Mouse (Mus musculus): ENCODE measurements around the gene Olfr543. TPM values are rescaled to one million over a fixed set of nuclear protein-coding genes. Genes with fewer than 3 reads are reported as not detected.

Olfr543 gene
- total RNA-seq, 2 experiments from 2014 or later: not detected

DNA sequence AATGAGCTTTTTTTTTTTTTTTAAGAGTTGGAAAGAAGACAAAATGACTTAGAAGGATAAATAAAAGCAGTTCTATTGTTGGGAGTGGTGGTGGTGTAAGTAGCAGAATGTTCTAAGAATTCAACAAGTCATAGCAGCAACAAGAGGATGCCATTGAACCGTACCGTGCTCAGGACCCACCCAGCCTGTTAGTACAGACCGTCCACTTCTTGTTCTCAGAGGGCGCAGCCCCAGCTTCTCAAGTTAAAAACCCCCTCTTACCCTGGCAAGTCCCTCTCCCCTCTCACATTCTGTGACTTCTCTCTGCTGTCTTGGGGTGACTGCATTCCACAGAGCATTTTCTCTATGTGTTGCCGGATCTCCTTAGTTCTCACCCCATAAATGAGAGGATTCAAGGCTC lies 4.9 kb downstream of the Olfr543 start:
- DNase-seq: no peak

- DNase-seq: no peak
Measured at GRCm38 (mm10) chr7:102472675-102473074, 8.8 kb downstream of the Olfr543 start.

GRCm38 (mm10) chr7:102467566-102467965 lies 13.9 kb downstream of the Olfr543 start:
- DNase-seq: no peak

- no peak for DNase-seq
Measured at GRCm38 (mm10) chr7:102458618-102459380, 22.7 kb downstream of the Olfr543 start.

- no peak for DNase-seq
Measured at GRCm38 (mm10) chr7:102446438-102446837, 35.0 kb downstream of the Olfr543 start.

- no peak for DNase-seq
Measured at GRCm38 (mm10) chr7:102444301-102444700, 37.2 kb downstream of the Olfr543 start.

- DNase-seq: no peak
Measured at GRCm38 (mm10) chr7:102442432-102442831, 39.0 kb downstream of the Olfr543 start.

DNA sequence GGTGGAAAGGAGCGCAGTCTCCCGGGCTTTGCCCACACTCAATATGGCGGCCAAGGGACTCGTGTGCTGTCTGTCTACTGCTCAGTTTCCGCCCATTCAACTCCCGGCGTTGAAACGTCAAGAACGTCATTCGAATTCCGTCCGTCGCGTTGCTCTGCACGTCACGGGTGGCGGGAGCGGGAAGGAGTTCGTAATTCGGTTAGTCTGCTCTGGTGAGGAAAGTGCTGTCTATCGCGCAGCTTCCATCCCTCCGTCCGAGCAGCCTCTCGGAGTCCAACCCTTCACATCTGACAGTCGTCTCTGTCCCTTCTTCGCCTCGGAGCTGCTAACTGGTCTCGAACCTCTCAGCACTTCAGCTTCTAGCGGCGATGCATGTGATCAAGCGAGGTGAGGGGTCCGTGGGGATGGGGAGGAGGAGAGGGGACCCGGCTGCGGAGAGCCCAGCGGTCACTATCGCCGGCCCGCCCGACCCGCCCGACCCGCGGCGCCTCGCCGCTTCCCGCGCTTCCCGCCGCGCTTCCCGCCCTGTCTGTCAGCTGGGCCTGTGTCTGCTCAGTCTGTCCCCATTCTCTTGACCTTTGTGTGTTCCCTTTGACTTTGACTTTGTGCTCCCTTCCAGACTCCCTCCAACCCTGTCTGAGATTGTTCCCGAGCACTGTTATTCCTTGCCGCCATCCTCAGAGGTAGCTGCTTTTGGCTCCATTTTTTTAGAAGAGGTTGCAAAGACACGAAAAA lies 39.7 kb downstream of the Olfr543 start, which contains the start of gene Rrm1:
Gene Rrm1 (plus strand): TSS at position 39 of the 735 bp plus-strand sequence.
- DNase-seq: peak; percentile 93

DNA sequence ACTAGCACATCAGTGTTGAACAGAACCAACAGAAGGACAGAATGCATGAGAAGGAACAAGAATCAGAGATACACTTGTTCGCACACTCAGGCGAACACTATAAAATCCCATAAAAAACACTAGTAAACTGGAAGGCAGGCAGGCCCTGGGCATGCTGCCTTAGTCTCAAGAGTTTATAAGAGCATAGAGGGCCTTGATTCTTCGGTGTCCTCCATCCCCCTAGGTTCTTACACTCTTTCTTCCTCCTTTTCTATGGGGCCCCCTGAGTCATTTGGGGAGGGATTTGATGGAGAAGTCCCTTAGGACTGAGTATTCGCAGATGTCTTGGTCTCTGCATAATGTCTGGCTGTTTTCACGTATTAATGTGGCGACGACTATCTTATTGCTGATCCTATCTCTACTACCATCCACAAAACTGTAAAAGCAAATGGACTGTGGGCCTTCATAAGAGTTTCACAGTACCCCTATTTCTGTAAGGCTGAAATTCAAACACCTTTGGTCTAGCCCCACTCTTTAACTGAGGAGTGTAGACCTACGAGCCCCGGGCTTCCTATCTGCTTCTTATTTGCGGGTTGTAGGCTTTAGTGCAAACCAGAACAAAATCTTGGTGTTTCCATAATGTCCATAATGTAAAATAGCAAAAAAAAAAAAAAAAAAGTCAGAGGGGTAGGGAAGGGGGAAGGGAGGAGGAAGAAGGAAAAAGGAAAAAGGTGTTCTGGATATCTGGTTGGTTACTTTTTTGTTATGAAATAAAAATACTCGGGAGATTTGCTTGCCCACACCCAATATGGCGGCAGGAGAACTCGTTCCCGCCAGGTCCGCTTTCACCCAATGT lies 40.4 kb downstream of the Olfr543 start:
- DNase-seq: no peak

DNA sequence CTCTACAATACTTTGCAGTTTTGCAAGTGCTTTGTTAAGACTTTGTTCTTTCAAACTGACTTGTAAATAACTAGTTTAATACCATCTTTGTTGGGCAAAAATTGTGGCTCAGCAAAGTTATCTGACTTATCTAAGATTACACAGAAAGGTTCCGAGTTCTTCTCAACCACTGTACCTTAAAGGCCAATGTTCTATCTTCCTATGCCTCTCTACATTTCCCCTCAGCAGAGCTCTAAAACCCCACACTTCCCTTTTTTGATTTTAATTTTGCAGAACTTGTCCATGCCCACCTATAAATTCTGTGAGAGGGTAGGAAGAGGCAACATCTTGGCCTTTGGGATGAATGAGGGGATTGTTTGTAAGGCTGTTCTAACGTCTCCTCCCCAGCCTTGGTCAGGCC lies 47.1 kb downstream of the Olfr543 start:
- DNase-seq: no peak

Other genes starting within 250 kb of the Olfr543 start
- gene Rhog, start 225.6 kb downstream of the Olfr543 start, total RNA-seq (2021): 10 to 100 TPM; 14.6 to 15.5 TPM
- 100 to 1,000 TPM; 169 to 171 TPM for gene Stim1, start 213.9 kb downstream of the Olfr543 start, total RNA-seq (2021)
- 10 to 100 TPM; 12.1 to 12.6 TPM for gene Rrm1, start 40.0 kb downstream of the Olfr543 start, total RNA-seq (2021)
- gene Olfr544, start 6.6 kb upstream of the Olfr543 start, total RNA-seq (2021): not detected
- not detected for gene Olfr545, start 17.9 kb upstream of the Olfr543 start, total RNA-seq (2021)
- not detected for gene Olfr547, start 53.1 kb upstream of the Olfr543 start, total RNA-seq (2021)
- gene Olfr548-ps1, start 59.2 kb upstream of the Olfr543 start, total RNA-seq (2021): not detected
- not detected for gene Olfr549, start 68.2 kb upstream of the Olfr543 start, total RNA-seq (2021)
- gene Trim21, start 83.8 kb upstream of the Olfr543 start, total RNA-seq (2021): 1 to 10 TPM; 2.8 to 3.8 TPM
- under 1 TPM in 1 of 2 experiments, not detected in 1; 0.16 TPM for gene Olfr550, start 89.8 kb upstream of the Olfr543 start, total RNA-seq (2021)
- gene Olfr551, start 110.2 kb upstream of the Olfr543 start, total RNA-seq (2021): not detected
- under 1 TPM; 0.10 to 0.11 TPM for gene Olfr552, start 116.1 kb upstream of the Olfr543 start, total RNA-seq (2021)
- not detected for gene Olfr553, start 136.5 kb upstream of the Olfr543 start, total RNA-seq (2021)
- not detected for gene Olfr554, start 156.8 kb upstream of the Olfr543 start, total RNA-seq (2021)
- not detected for gene Olfr555, start 177.1 kb upstream of the Olfr543 start, total RNA-seq (2021)
- gene Olfr556, start 183.2 kb upstream of the Olfr543 start, total RNA-seq (2021): not detected
- gene Trim68, start 205.6 kb upstream of the Olfr543 start, total RNA-seq (2021): 1 to 10 TPM; 4.0 to 4.1 TPM
- gene Olfr557, start 214.2 kb upstream of the Olfr543 start, total RNA-seq (2021): not detected
- 1 to 10 TPM; 1.4 to 1.8 TPM for gene Olfr558, start 220.5 kb upstream of the Olfr543 start, total RNA-seq (2021)
- under 1 TPM in 1 of 2 experiments, not detected in 1; 0.31 TPM for gene Olfr33, start 237.4 kb upstream of the Olfr543 start, total RNA-seq (2021)
- not detected for gene Olfr559, start 245.8 kb upstream of the Olfr543 start, total RNA-seq (2021)